10 mouse cellular contexts compared by ENCODE assay signal in genomic region chr1:42557301-42557700, GRCm38 (mm10).
"Had no signal": no experiment of that assay in that cellular context is flagged by ENCODE, and none has a peak within 500 bp of the region (broad histone marks: within the 10 kb centered on the region; RNA-seq: fewer than 3 reads in every experiment).

No protein-coding gene starts in this region.

- ATAC-seq: lung, postnatal 0 days; midbrain, embryonic 13.5 days; midbrain, embryonic 15.5 days had no signal

- DNase-seq: lung, adult 2 months; lung, postnatal 14 days; lung, postnatal 36 days; right cerebral cortex, postnatal 14 days; thymus, adult 2 months; thymus, postnatal 25 days; thymus, postnatal 4 days had no signal
